Mouse (Mus musculus): ENCODE data around the gene Nek5. TPM values are rescaled to one million over a fixed set of nuclear protein-coding genes. Genes with fewer than 3 reads are reported as not detected.
A peak's percentile ranks its signal among the peaks of the same experiment; 100 is the strongest.

The Nek5 gene
- polyA plus RNA-seq, 1 experiment from 2014 or later, result 0.38 TPM

DNA sequence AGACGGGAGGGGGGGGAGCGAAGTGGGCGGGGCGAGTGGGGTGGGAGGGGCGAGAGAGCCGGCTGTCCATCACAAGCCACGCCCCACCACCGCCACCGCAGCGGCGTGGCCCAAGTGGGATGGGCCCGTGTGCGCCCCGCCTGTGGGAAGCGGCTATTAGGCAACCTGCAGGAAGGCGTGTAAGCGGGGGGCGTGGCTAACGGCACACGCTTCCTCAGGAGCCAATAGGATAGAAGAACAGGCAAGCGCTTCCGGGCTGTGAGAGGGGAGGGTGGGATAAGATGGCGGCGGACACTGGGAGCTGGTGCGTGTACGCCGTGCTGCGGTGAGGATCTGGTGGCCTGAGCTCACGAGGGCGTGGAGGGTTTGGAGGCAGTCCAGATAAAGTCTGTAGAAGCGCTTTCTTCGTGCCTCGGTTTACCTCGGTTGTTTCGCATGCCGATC, 64.4 kb downstream of the Nek5 start, which contains the start of gene Alg11:
Gene Alg11 (plus strand): TSS at position 276 of the 444 bp plus-strand sequence.
- peaks cover 33% of the 10 kb centered on the region for H3K27me3 ChIP-seq
- peak; percentile 100 for ATAC-seq (replicated peaks; ENCODE audit: low FRiP score)
- under 1% methylated on average over 34 of the region's 36 CpGs for WGBS
- H3K4me3 ChIP-seq (replicated peaks), result peak within 1 kb of the TSS; percentile 66
- peaks cover 31% of the 10 kb centered on the region for H3K36me3 ChIP-seq
- H3K9me3 ChIP-seq (replicated peaks), result no peaks in the 10 kb centered on the region
- H3K27ac ChIP-seq, result no peak within 1 kb of the TSS
- peaks cover 11% of the 10 kb centered on the region; the same call in 1 of the 2 replicates for H3K4me1 ChIP-seq
- peak within 1 kb of the TSS; percentile 93 for H3K4me2 ChIP-seq
- peak within 1 kb of the TSS; percentile 58 for H3K9ac ChIP-seq

DNA sequence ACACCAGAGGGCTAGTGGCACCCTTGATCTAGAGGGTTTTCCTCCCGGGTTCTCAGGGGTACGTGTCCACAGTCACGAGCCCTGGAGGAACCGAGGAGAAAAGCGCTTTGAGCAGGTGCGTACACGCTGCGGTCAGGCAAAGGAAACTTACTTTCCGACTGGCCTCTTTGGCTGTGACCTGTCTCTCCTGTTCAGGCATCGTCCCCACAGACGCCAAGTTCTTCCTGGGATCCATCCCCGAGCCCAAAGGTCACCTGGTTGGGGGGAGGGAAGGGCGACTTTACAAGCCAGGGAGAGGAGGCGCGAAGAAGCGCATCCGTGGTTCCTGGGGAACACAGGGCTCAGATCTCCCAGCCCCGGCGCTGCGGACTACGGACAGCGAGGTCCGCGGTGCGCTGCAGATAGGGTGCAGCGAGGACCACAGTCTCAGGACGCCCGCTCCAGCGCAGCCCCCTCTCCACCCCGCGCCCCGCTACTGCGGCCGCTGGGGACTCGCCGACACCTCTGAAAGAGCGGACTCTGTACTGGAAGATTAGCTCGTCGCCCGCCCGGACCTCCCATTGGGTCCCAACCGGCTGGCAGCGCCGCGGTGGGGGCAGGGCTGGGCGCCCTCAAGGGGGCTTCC, 64.9 kb downstream of the Nek5 start, which contains the start of gene Atp7b:
Gene Atp7b (minus strand): TSS at position 485 of the 625 bp plus-strand sequence.
- H3K27me3 ChIP-seq, result peaks cover 33% of the 10 kb centered on the region
- peak within 1 kb of the TSS; percentile 58 for H3K9ac ChIP-seq
- under 1% methylated on average over 40 of the region's 46 CpGs for WGBS
- H3K9me3 ChIP-seq (replicated peaks), result no peaks in the 10 kb centered on the region
- H3K36me3 ChIP-seq, result peaks cover 26% of the 10 kb centered on the region
- H3K4me2 ChIP-seq, result peak within 1 kb of the TSS; percentile 93
- H3K27ac ChIP-seq, result no peak within 1 kb of the TSS
- H3K4me1 ChIP-seq, result peaks cover 11% of the 10 kb centered on the region; the same call in 1 of the 2 replicates
- H3K4me3 ChIP-seq (replicated peaks), result peak within 1 kb of the TSS; percentile 66
- peak; percentile 91 for ATAC-seq (replicated peaks; ENCODE audit: low FRiP score)

- no peaks in the 10 kb centered on the region for H3K9me3 ChIP-seq (replicated peaks)
- H3K4me2 ChIP-seq, result peak overlapping the region; percentile 93
Measured at GRCm38 (mm10) chr8:22059153-22059738, 65.6 kb downstream of the Nek5 start.

DNA sequence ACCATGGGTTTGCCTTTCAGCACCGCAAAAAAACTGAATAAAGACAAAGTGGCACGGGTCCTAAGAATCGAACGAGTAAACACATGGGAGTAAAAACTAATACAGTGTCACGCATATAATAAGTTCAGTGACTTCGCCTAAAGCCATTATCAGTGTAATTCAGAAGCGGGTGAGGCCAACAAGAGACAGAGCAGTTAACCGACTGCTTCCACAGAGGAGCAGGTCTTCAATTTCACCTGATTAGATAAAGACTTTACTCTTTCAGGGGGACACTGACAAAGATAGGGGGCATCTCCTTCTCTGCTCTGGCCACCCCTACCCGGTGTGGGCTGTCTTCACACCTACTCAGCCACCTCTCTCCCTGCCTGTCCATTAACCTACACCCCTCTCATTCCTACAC, 66.5 kb downstream of the Nek5 start:
- Histone ChIP-seq H3K27me3 (peaks cover 33% of the 10 kb centered on the region), H3K27ac (no peak overlapping the region), H3K36me3 (peaks cover 10% of the 10 kb centered on the region), H3K9ac (no peak overlapping the region), H3K4me2 (no peak overlapping the region), H3K4me1 (peaks cover 11% of the 10 kb centered on the region; the same call in 1 of the 2 replicates), H3K9me3 (replicated peaks) (no peaks in the 10 kb centered on the region), H3K4me3 (replicated peaks) (no peak overlapping the region)
- no peak for ATAC-seq (replicated peaks; ENCODE audit: low FRiP score)
- WGBS, result 80% methylated on average over 9 of the region's 9 CpGs

More at GRCm38 (mm10) chr8:22059153-22059738, 65.6 kb downstream of the Nek5 start:
- peak overlapping the region; percentile 66 for H3K4me3 ChIP-seq (replicated peaks)
- peak overlapping the region; percentile 58 for H3K9ac ChIP-seq
- peaks cover 33% of the 10 kb centered on the region for H3K27me3 ChIP-seq
- WGBS, result 45% methylated on average over 11 of the region's 11 CpGs
- H3K4me1 ChIP-seq, result peaks cover 11% of the 10 kb centered on the region; the same call in 1 of the 2 replicates
- H3K36me3 ChIP-seq, result peaks cover 19% of the 10 kb centered on the region
- no peak for ATAC-seq (replicated peaks; ENCODE audit: low FRiP score)
- H3K27ac ChIP-seq, result no peak overlapping the region

DNA sequence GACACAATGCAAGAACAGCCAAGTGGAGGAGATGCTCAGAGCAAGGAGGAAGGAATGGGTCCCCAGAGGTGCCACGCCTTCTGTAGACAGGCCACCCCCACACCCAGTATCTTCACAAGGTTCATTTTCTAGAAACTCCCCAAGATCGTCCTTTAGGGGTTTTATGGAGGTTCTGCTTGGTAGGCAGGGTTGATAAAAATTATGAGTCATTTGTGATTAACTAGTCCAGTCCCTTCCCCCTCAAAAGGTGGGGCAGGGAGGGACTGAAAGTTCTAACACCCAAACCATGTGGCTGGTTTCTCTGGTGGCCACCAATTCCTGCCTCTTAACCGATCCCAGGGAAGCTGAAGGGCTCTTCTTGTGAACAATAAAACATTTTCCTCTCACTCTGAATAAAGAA, 68.0 kb downstream of the Nek5 start:
- no peaks in the 10 kb centered on the region for H3K9me3 ChIP-seq (replicated peaks)
- H3K4me3 ChIP-seq (replicated peaks), result no peak overlapping the region
- 67% methylated on average over 3 of the region's 3 CpGs for WGBS
- H3K9ac ChIP-seq, result no peak overlapping the region
- no peak overlapping the region for H3K27ac ChIP-seq
- H3K36me3 ChIP-seq, result no peaks in the 10 kb centered on the region
- peaks cover 11% of the 10 kb centered on the region; the same call in 1 of the 2 replicates for H3K4me1 ChIP-seq
- peaks cover 33% of the 10 kb centered on the region for H3K27me3 ChIP-seq
- no peak for ATAC-seq (replicated peaks; ENCODE audit: low FRiP score)
- no peak overlapping the region for H3K4me2 ChIP-seq

- no peak overlapping the region for H3K4me3 ChIP-seq (replicated peaks)
- no peak overlapping the region for H3K27ac ChIP-seq
- no peak for ATAC-seq (replicated peaks; ENCODE audit: low FRiP score)
- no peaks in the 10 kb centered on the region for H3K36me3 ChIP-seq
- H3K4me1 ChIP-seq, result peaks cover 6% of the 10 kb centered on the region; the same call in 1 of the 2 replicates
- no peak overlapping the region for H3K9ac ChIP-seq
- H3K9me3 ChIP-seq (replicated peaks), result no peaks in the 10 kb centered on the region
- peaks cover 33% of the 10 kb centered on the region for H3K27me3 ChIP-seq
- WGBS, result 96% methylated on average over 2 of the region's 2 CpGs
- no peak overlapping the region for H3K4me2 ChIP-seq
Measured at GRCm38 (mm10) chr8:22055492-22055877, 69.4 kb downstream of the Nek5 start.

DNA sequence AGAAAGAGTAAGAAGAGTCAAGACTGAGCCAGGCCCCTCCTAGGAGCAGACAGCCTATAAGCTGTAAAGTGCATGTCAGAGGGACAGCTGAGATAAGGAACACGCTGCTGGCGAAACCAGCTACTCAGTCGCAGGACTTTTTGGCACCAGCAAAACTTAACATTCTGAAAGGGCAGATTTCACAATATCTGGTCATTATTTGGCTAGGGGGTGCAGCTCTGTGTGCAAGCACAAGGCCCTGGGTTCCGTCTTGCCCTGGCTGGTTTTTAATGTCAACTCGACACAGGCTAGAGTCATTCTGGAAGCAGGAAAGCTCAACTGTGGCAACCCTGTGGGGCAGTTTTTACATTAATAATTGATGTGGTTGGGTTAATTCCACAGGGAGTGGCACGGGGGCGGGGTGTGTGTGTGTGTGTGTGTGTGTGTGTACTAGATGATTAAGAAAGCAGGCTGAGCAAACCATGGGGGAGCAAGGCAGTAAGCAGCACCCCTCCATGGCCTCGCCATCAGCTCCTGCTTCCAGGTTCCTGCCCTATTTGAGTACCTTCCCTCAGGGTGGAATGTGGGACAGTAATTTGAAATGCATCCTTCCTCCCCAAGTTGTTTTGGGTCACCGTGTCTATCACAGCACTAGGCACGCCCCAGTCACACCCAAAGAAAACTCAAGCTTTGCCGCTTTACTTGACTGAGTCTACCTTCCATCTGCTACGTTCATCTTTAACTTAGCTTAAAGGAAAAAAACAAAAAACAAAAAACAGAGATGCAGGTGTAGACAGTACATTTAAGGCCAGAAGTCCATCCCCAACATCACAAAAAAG, 70.0 kb downstream of the Nek5 start:
- no peak overlapping the region for H3K9ac ChIP-seq
- no peak overlapping the region for H3K4me2 ChIP-seq
- H3K36me3 ChIP-seq, result no peaks in the 10 kb centered on the region
- H3K4me3 ChIP-seq (replicated peaks), result no peak overlapping the region
- H3K27ac ChIP-seq, result no peak overlapping the region
- 83% methylated on average over 12 of the region's 12 CpGs for WGBS
- peaks cover 31% of the 10 kb centered on the region for H3K27me3 ChIP-seq
- H3K9me3 ChIP-seq (replicated peaks), result no peaks in the 10 kb centered on the region
- ATAC-seq (replicated peaks; ENCODE audit: low FRiP score), result no peak
- H3K4me1 ChIP-seq, result peaks cover 5% of the 10 kb centered on the region; the same call in 1 of the 2 replicates

- no peak overlapping the region for H3K4me3 ChIP-seq (replicated peaks)
- 52% methylated on average over 2 of the region's 2 CpGs for WGBS
- no peaks in the 10 kb centered on the region for H3K4me1 ChIP-seq
- no peak overlapping the region for H3K9ac ChIP-seq
- H3K36me3 ChIP-seq, result no peaks in the 10 kb centered on the region
- no peak overlapping the region for H3K4me2 ChIP-seq
- ATAC-seq (replicated peaks; ENCODE audit: low FRiP score), result peak; percentile 56; the same call in 1 of the 2 replicates
- no peaks in the 10 kb centered on the region for H3K27me3 ChIP-seq
- no peaks in the 10 kb centered on the region for H3K9me3 ChIP-seq (replicated peaks)
- no peak overlapping the region for H3K27ac ChIP-seq
Measured at GRCm38 (mm10) chr8:22047699-22048464, 77.0 kb downstream of the Nek5 start.

DNA sequence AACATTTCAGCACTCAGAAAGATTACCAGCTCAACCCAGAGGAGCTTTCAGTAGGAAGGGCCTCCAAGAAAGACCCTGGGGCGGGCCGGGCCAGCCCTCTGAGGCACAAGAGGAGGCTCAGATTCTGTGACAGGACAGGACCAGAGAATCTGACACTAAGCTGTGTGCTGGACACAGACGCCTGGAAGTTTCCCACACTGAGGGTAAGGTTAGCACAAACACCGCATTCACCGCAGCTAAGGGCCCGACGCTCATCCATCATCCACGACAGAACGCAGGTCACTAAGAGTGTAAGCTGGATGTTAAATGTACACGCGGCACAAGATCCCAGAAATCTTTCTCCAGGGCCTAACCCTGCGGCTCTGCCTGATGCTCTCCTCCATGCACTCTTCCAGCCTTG, 81.1 kb downstream of the Nek5 start:
- Histone ChIP-seq H3K9me3 (replicated peaks) (no peaks in the 10 kb centered on the region), H3K4me3 (replicated peaks) (no peak overlapping the region), H3K27me3 (peaks cover 9% of the 10 kb centered on the region; the same call in 1 of the 2 replicates), H3K36me3 (no peaks in the 10 kb centered on the region), H3K27ac (no peak overlapping the region), H3K4me1 (peaks cover 3% of the 10 kb centered on the region; the same call in 1 of the 2 replicates), H3K4me2 (no peak overlapping the region), H3K9ac (no peak overlapping the region)
- no peak for ATAC-seq (replicated peaks; ENCODE audit: low FRiP score)
- WGBS, result 31% methylated on average over 12 of the region's 12 CpGs

- no peak overlapping the region for H3K4me2 ChIP-seq
- H3K4me3 ChIP-seq (replicated peaks), result no peak overlapping the region
- H3K9me3 ChIP-seq (replicated peaks), result no peaks in the 10 kb centered on the region
- H3K27me3 ChIP-seq, result peaks cover 9% of the 10 kb centered on the region; the same call in 1 of the 2 replicates
- no peak overlapping the region for H3K27ac ChIP-seq
- no peak for ATAC-seq (replicated peaks; ENCODE audit: low FRiP score)
- H3K36me3 ChIP-seq, result no peaks in the 10 kb centered on the region
- peaks cover 3% of the 10 kb centered on the region; the same call in 1 of the 2 replicates for H3K4me1 ChIP-seq
- 80% methylated on average over 3 of the region's 3 CpGs for WGBS
- no peak overlapping the region for H3K9ac ChIP-seq
Measured at GRCm38 (mm10) chr8:22042515-22042914, 82.3 kb downstream of the Nek5 start.

- ATAC-seq (replicated peaks; ENCODE audit: low FRiP score), result no peak
- Histone ChIP-seq H3K27ac (no peak overlapping the region), H3K4me2 (no peak overlapping the region), H3K27me3 (peaks cover 9% of the 10 kb centered on the region; the same call in 1 of the 2 replicates), H3K36me3 (no peaks in the 10 kb centered on the region), H3K9ac (no peak overlapping the region), H3K4me3 (replicated peaks) (no peak overlapping the region), H3K9me3 (replicated peaks) (no peaks in the 10 kb centered on the region), H3K4me1 (peaks cover 3% of the 10 kb centered on the region; the same call in 1 of the 2 replicates)
- WGBS, result 54% methylated on average over 6 of the region's 6 CpGs
Measured at GRCm38 (mm10) chr8:22040153-22040509, 84.7 kb downstream of the Nek5 start.
